Mouse (Mus musculus): ENCODE data around the gene Insc. TPM values are rescaled to one million over a fixed set of nuclear protein-coding genes. Genes with fewer than 3 reads are reported as not detected.

Insc gene
- polyA plus RNA-seq, 1 experiment from 2014 or later: 18.1 TPM

Other genes with a start within 250 kb of the Insc start
- gene Cyp2r1, start 180.7 kb upstream of the Insc start, polyA plus RNA-seq (2015; fragmentation: Nextera tagmentation; extraction: Ambion mirVana): 1.6 and 2.0 TPM in 2 replicates
- 1.5 TPM in 2 replicates for gene Calca, start 107.3 kb upstream of the Insc start, polyA plus RNA-seq (2015; fragmentation: Nextera tagmentation; extraction: Ambion mirVana)
- 2.9 and 3.4 TPM in 2 replicates for gene Calcb, start 25.1 kb upstream of the Insc start, polyA plus RNA-seq (2015; fragmentation: Nextera tagmentation; extraction: Ambion mirVana)

All from intestine, embryonic 16.5 days (tissue).